Mouse (Mus musculus) lung, postnatal 0 days (tissue): ENCODE data around the gene Tmem140.

Experiments
- CTCF ChIP-seq: IDR thresholded peaks from 2 replicates; pipeline ENCODE4 v1.5.1; 2016; ENCODE audit warnings: antibody characterized with exemption, mild to moderate bottlenecking
- EP300 ChIP-seq: IDR thresholded peaks from 2 replicates; pipeline ENCODE4 v1.6.1; 2016; ENCODE audit warnings: antibody characterized with exemption, mild to moderate bottlenecking, control low read depth

DNA sequence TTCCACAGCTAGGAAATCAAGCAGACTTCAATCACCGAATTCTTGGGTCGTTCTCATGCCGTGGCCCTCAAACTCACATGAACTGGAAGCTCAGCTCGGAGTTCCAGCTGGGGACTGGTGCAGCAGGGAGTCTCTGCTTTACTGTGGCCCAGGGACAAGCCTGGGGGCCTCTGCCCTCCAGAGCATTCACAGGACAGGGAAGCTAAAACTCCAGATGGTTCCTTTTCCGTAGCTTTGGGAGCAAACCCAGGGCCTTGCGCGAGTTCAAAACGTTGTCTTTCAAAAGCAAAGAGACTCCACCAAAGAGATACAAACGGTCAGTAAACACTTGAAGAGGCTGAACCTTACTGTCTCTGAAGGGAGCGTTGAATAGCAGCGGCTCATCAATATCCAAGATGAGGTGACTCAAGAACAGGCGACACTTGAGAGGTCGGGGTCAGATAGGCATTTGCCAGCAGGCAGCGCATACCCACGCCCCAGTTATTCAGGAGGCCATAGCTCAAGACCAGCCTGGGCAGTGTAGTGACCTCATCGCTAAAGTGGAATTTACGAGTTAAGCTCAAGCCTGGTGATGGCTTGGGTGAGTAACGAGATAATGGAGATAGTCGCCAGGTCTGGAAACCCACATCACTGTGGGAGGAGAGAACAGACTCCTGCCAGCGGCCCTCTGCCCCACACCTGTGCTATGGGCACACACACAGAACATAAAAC, 5.7 kb downstream of the Tmem140 start:
- no peak for TF ChIP-seq CTCF
- no peak for TF ChIP-seq EP300
